Mouse (Mus musculus) mouse embryonic stem cell (cell line): ENCODE data around the gene Gm10096.
"Not testable (repeated sequence)": the region's sequence is repeated elsewhere in the genome, so short reads cannot be mapped to it uniquely, and the experiment has no call there.

Experiments used
- in situ Hi-C, 2 experiments: fragments of 300-500 bp; cut with MboI; formaldehyde crosslinking; loops; 1 replicate in 1 of 2; 3 replicates in 1 of 2; pipeline ENCODE4 v1.14.3; 2019 to 2020; ENCODE audit warnings: low sequenced_read_pairs in 2 of 2, low pct_unique_long_range_greater_than_20kb in 1 of 2, mixed read lengths in 1 of 2; ENCODE audit not compliant: unreplicated experiment in 1 of 2

Gm10096 gene

GRCm38 (mm10) chrX:28954602-28955001 is at the start of gene Gm10096:
Gm10096 (minus strand) TSS chrX:28954702.
- in situ Hi-C loops: not testable (repeated sequence)
